In the genomic region with DNA sequence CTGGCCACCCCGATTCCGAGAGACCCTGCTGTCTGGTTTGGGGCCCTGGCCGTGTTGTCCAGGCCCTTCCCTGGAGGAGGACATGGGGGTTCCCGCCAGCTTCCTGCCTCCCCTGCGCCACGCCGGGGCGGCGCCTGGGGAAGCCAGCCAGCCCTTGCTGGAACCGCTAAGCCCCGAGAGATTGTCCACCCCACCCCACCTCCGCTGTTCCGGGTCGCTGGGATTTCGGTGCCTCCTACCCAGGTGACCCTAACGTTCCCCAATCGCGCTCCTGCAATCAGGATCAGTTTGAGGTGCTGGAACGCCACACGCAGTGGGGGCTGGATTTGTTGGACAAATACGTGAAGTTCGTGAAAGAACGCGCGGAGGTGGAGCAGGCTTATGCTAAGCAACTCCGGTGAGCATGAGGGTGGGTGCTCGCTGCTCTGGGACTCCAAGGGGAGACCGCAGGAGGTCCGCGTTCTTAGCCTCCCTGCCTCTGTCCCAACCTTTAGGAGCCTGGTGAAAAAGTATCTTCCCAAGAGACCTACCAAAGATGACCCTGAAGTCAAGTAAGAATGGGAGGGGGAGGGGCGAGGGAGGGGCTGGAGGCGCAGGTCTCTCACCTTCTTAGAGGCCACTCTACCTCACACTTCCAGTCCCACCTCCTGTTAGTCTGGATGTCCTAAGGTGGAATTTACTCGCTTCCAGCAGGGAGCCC, we compare ENCODE assay signal across 9 mouse cellular contexts. TPM values are rescaled to one million over a fixed set of nuclear protein-coding genes. Genes with fewer than 3 reads are reported as not detected.
A peak's percentile ranks its signal among the peaks of the same experiment; 100 is the strongest.
DNase-seq lines count a peak whose midpoint lies in the region; ATAC-seq lines count a peak whose summit lies in the region.
"Had no signal": no experiment of that assay in that cellular context is flagged by ENCODE, and none has a peak within 500 bp of the region (broad histone marks: within the 10 kb centered on the region; RNA-seq: fewer than 3 reads in every experiment).

No protein-coding gene starts in this region.

- peak; percentile 70 for DNase-seq in cerebellum, adult 11-12 months
- no peak for DNase-seq in cerebellum, adult 9-11 months
- DNase-seq in gastrocnemius, postnatal 25 days: peak; percentile 78
- peak; percentile 68 for DNase-seq in intestine, embryonic 14.5 days (ENCODE audit: low spot score)
- DNase-seq in liver, embryonic 13.5 days: no peak
- DNase-seq in spleen, postnatal 14 days (ENCODE audit: low spot score in 2 of 2): no peak

- ATAC-seq in intestine, embryonic 14.5 days (replicated peaks; ENCODE audit: low FRiP score, low TSS enrichment, low read depth): no peak
- ATAC-seq in liver, embryonic 13.5 days (ENCODE audit: low read depth): no peak
- ATAC-seq in neural tube, embryonic 12.5 days (ENCODE audit: low FRiP score, low read depth): no peak

- H3K9ac ChIP-seq in intestine, embryonic 14.5 days (ENCODE audit: low read length): peak overlapping the region; percentile 76
- H3K9ac ChIP-seq in liver, embryonic 13.5 days: peak overlapping the region; percentile 74
- H3K9ac ChIP-seq in neural tube, embryonic 12.5 days: peak overlapping the region; percentile 67

- no peaks in the 10 kb centered on the region for H3K9me3 ChIP-seq in intestine, embryonic 14.5 days (ENCODE audit: control insufficient read depth, low read length)
- H3K9me3 ChIP-seq in liver, embryonic 13.5 days (replicated peaks): no peaks in the 10 kb centered on the region
- no peaks in the 10 kb centered on the region for H3K9me3 ChIP-seq in neural tube, embryonic 12.5 days

- H3K36me3 ChIP-seq in intestine, embryonic 14.5 days (ENCODE audit: control insufficient read depth, insufficient read depth, low read length): peaks cover 27% of the 10 kb centered on the region
- peaks cover 19% of the 10 kb centered on the region; the same call in 1 of the 2 replicates for H3K36me3 ChIP-seq in liver, embryonic 13.5 days
- peaks cover 24% of the 10 kb centered on the region for H3K36me3 ChIP-seq in neural tube, embryonic 12.5 days

- H3K27me3 ChIP-seq in intestine, embryonic 14.5 days (replicated peaks; ENCODE audit: control insufficient read depth, insufficient read depth, low read length): no peaks in the 10 kb centered on the region
- H3K27me3 ChIP-seq in liver, embryonic 13.5 days: peaks cover 15% of the 10 kb centered on the region
- H3K27me3 ChIP-seq in neural tube, embryonic 12.5 days (replicated peaks): no peaks in the 10 kb centered on the region

- H3K4me1 ChIP-seq in brown adipose tissue, adult 24 weeks (ENCODE audit: control insufficient read depth, insufficient read depth, insufficient read length, low read length): peaks cover 3% of the 10 kb centered on the region; the same call in 1 of the 2 replicates
- H3K4me1 ChIP-seq in intestine, embryonic 14.5 days (replicated peaks; ENCODE audit: control insufficient read depth, insufficient read depth, low read length): peaks cover 5% of the 10 kb centered on the region; the same call in 1 of the 2 replicates
- peaks cover 43% of the 10 kb centered on the region for H3K4me1 ChIP-seq in liver, embryonic 13.5 days (replicated peaks)
- H3K4me1 ChIP-seq in neural tube, embryonic 12.5 days: peaks cover 31% of the 10 kb centered on the region

- H3K4me2 ChIP-seq in intestine, embryonic 14.5 days (ENCODE audit: low read length): peak overlapping the region; percentile 92
- peak overlapping the region; percentile 91 for H3K4me2 ChIP-seq in liver, embryonic 13.5 days
- peak overlapping the region; percentile 93 for H3K4me2 ChIP-seq in neural tube, embryonic 12.5 days (replicated peaks)

- H3K27ac ChIP-seq in brown adipose tissue, adult 24 weeks (replicated peaks; ENCODE audit: low read depth, low read length): peak overlapping the region; percentile 89
- H3K27ac ChIP-seq in intestine, embryonic 14.5 days (ENCODE audit: low read depth): peak overlapping the region; percentile 79; the same call in 1 of the 2 replicates
- H3K27ac ChIP-seq in liver, embryonic 13.5 days: no peak overlapping the region
- H3K27ac ChIP-seq in neural tube, embryonic 12.5 days: no peak overlapping the region

- peak overlapping the region; percentile 97 for H3K4me3 ChIP-seq in brown adipose tissue, adult 24 weeks (ENCODE audit: insufficient read depth, low read depth, low read length)
- peak overlapping the region; percentile 81 for H3K4me3 ChIP-seq in intestine, embryonic 14.5 days (ENCODE audit: low read depth, low read length)
- H3K4me3 ChIP-seq in liver, embryonic 13.5 days (replicated peaks): peak overlapping the region; percentile 67
- H3K4me3 ChIP-seq in neural tube, embryonic 12.5 days: peak overlapping the region; percentile 62

- 2% methylated on average over 33 of the region's 33 CpGs for WGBS in intestine, embryonic 14.5 days
- 6% methylated on average over 33 of the region's 33 CpGs for whole genome bisulfite sequencing in liver, embryonic 13.5 days (ENCODE audit: insufficient replicate concordance)
- 2% methylated on average over 32 of the region's 33 CpGs for WGBS in neural tube, embryonic 12.5 days

RNA-seq across cellular contexts. Expression of gene Trip10, which starts 1.4 kb away (rescaled TPM):
- polyA plus RNA-seq in brown adipose tissue, adult 24 weeks (2012; ENCODE audit: insufficient read depth, insufficient read length, missing spikeins): 20.4 and 30.0 TPM in 2 replicates
- 100 to 1,000 TPM; 132 to 134 TPM for total RNA-seq in gastrocnemius, postnatal 25 days (2021)
- 40.5 and 41.6 TPM in 2 replicates for polyA plus RNA-seq in intestine, embryonic 14.5 days (2014; fragmentation: Nextera tagmentation; extraction: Ambion mirVana)
- 10.4 and 11.9 TPM in 2 replicates for polyA plus RNA-seq in liver, embryonic 13.5 days (2015; fragmentation: Nextera tagmentation; extraction: Ambion mirVana)
- polyA plus RNA-seq in neural tube, embryonic 12.5 days (2016; fragmentation: Nextera tagmentation; extraction: Ambion mirVana): 19.7 and 20.6 TPM in 2 replicates

RNA-seq across cellular contexts. Expression of gene Gpr108, which starts 2.4 kb away (rescaled TPM):
- polyA plus RNA-seq in brown adipose tissue, adult 24 weeks (2012; ENCODE audit: insufficient read depth, insufficient read length, missing spikeins): 36.4 and 36.6 TPM in 2 replicates
- total RNA-seq in gastrocnemius, postnatal 25 days (2021): 10 to 100 TPM; 20.7 to 22.7 TPM
- 34.1 and 37.1 TPM in 2 replicates for polyA plus RNA-seq in intestine, embryonic 14.5 days (2014; fragmentation: Nextera tagmentation; extraction: Ambion mirVana)
- 13.7 and 15.2 TPM in 2 replicates for polyA plus RNA-seq in liver, embryonic 13.5 days (2015; fragmentation: Nextera tagmentation; extraction: Ambion mirVana)
- polyA plus RNA-seq in neural tube, embryonic 12.5 days (2016; fragmentation: Nextera tagmentation; extraction: Ambion mirVana): 24.2 and 24.3 TPM in 2 replicates

RNA-seq across cellular contexts. Expression of gene C3, which starts 22.7 kb away (rescaled TPM):
- 266 and 361 TPM in 2 replicates for polyA plus RNA-seq in brown adipose tissue, adult 24 weeks (2012; ENCODE audit: insufficient read depth, insufficient read length, missing spikeins)
- 10 to 100 TPM in 1 of 2 experiments, 1 to 10 TPM in 1; 2.5 to 26.2 TPM for total RNA-seq in gastrocnemius, postnatal 25 days (2021)
- polyA plus RNA-seq in intestine, embryonic 14.5 days (2014; fragmentation: Nextera tagmentation; extraction: Ambion mirVana): 0.66 and 0.70 TPM in 2 replicates
- 98.2 and 119 TPM in 2 replicates for polyA plus RNA-seq in liver, embryonic 13.5 days (2015; fragmentation: Nextera tagmentation; extraction: Ambion mirVana)
- 0.68 and 0.97 TPM in 2 replicates for polyA plus RNA-seq in neural tube, embryonic 12.5 days (2016; fragmentation: Nextera tagmentation; extraction: Ambion mirVana)

RNA-seq across cellular contexts. Expression of gene Vav1, which starts 28.3 kb away (rescaled TPM):
- 1.3 and 1.5 TPM in 2 replicates for polyA plus RNA-seq in brown adipose tissue, adult 24 weeks (2012; ENCODE audit: insufficient read depth, insufficient read length, missing spikeins)
- under 1 TPM; 0.33 to 0.56 TPM for total RNA-seq in gastrocnemius, postnatal 25 days (2021)
- 2.1 and 3.8 TPM in 2 replicates for polyA plus RNA-seq in intestine, embryonic 14.5 days (2014; fragmentation: Nextera tagmentation; extraction: Ambion mirVana)
- polyA plus RNA-seq in liver, embryonic 13.5 days (2015; fragmentation: Nextera tagmentation; extraction: Ambion mirVana): 11.6 and 12.5 TPM in 2 replicates
- 1.8 and 2.0 TPM in 2 replicates for polyA plus RNA-seq in neural tube, embryonic 12.5 days (2016; fragmentation: Nextera tagmentation; extraction: Ambion mirVana)

RNA-seq across cellular contexts. Expression of gene Tnfsf14, which starts 56.6 kb away (rescaled TPM):
- not detected in 2 replicates for polyA plus RNA-seq in brown adipose tissue, adult 24 weeks (2012; ENCODE audit: insufficient read depth, insufficient read length, missing spikeins)
- not detected for total RNA-seq in gastrocnemius, postnatal 25 days (2021)
- polyA plus RNA-seq in intestine, embryonic 14.5 days (2014; fragmentation: Nextera tagmentation; extraction: Ambion mirVana): 0.19 TPM in 1 of 2 replicates, not detected in the other
- 1.4 and 1.8 TPM in 2 replicates for polyA plus RNA-seq in liver, embryonic 13.5 days (2015; fragmentation: Nextera tagmentation; extraction: Ambion mirVana)
- 0.10 and 0.28 TPM in 2 replicates for polyA plus RNA-seq in neural tube, embryonic 12.5 days (2016; fragmentation: Nextera tagmentation; extraction: Ambion mirVana)
- total RNA-seq: layer of hippocampus, postnatal 10 days had no signal

Comparison
In these comparisons a context has a peak if more than half of its experiments do, and no peak if none do; other contexts are left out.
1. DNase-seq: peak in cerebellum, adult 11-12 months (single experiment), gastrocnemius, postnatal 25 days (single experiment) and intestine, embryonic 14.5 days (single experiment); none in cerebellum, adult 9-11 months (single experiment), liver, embryonic 13.5 days (single experiment) and spleen, postnatal 14 days (0 of 2).
2. H3K27ac ChIP-seq: peak in brown adipose tissue, adult 24 weeks (single experiment) and intestine, embryonic 14.5 days (single experiment); none in liver, embryonic 13.5 days (single experiment) and neural tube, embryonic 12.5 days (single experiment).
3. RNA of gene C3, which starts 22.7 kb away (polyA plus RNA-seq): 266 to 361 TPM in brown adipose tissue, adult 24 weeks and 98.2 to 119 TPM in liver, embryonic 13.5 days; 0.68 to 0.97 TPM in neural tube, embryonic 12.5 days and 0.66 to 0.70 TPM in intestine, embryonic 14.5 days; every median in the first group is over 10 times any median in the second.
4. Peak in every context shown above with its lines, with median percentiles within 50 percentile points of each other: H3K4me3 ChIP-seq, H3K4me2 ChIP-seq and H3K9ac ChIP-seq.